Mouse (Mus musculus): Measurements from ENCODE around the gene Lef1.

DNA sequence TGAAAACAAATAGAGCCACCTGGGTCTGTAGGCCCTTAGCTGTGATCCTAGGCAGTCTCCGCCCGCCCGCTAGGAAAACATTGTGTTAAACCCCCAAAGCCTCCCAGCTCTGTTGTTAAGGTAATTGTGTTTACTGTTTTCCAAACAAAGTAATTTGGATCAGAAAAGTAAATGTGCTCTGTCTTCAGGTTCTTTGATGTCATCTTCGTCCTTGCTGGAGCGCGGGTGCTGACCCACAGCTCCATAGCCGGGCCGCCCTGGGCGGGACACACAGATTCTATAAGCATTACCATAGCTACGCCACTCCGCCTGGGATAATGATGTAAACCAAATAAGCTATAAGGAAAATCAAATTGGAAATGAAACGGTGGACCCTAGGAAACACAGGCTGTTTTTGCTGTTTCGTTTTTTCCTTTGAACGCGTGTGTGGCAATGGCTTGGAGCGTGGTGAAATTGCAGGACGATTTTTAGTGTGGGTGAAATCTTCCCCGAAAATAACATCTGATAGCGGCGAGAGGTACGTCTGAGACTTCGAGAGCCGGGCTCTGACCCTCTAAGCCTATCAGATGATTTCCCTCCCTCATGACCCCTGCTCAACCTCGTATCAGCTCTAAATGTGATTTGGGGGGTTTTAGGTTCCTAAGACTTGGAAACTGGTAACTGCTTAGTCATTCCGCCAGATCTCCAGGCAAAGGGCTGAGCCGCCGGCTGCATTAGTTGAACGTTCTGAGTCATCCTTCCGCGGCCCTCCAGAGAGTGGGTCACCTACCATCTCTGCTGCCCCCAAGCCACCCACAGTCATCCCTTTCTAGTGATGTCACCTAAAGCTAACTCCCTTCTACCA, 25.3 kb upstream of the Lef1 start:
- TF ChIP-seq POLR2A (IDR thresholded peaks at IDR 0.05; ENCODE audit: insufficient read depth, low read depth, low read length) (no peak), CTCF (IDR thresholded peaks at IDR 0.05) (no peak)

Measured in heart, adult 2 months (tissue).